Mouse (Mus musculus) MEL (cell line): ENCODE results near the gene Suox. TPM values are rescaled to one million over a fixed set of nuclear protein-coding genes. Genes with fewer than 3 reads are reported as not detected.
A peak's percentile ranks its signal among the peaks of the same experiment; 100 is the strongest.

Source experiments
- DNase-seq: peaks from one replicate; pipeline ENCODE4 v3.0.0; 2011; ENCODE audit warnings: low read depth, low spot score
- H3K27ac ChIP-seq: 2 replicates; pipeline ENCODE4 v1.5.1; 2012; ENCODE audit warnings: low read depth, mild to moderate bottlenecking, control low read depth, low read length, moderate library complexity; ENCODE audit not compliant: control insufficient read depth
- H3K27me3 ChIP-seq, 2 experiments: fragments of 150-350 bp in 1 of 2; sonication (generic) in 1 of 2; 2 replicates each; pipeline ENCODE4 v1.6.1; 2012; ENCODE audit warnings: low read length in 2 of 2, mild to moderate bottlenecking in 2 of 2, improper control_type of control experiment in 1 of 2, moderate library complexity in 1 of 2; ENCODE audit not compliant: insufficient read depth in 2 of 2, control insufficient read depth in 1 of 2
- H3K36me3 ChIP-seq, 2 experiments: 2 replicates each; pipeline ENCODE4 v1.6.1; 2012 to 2014; ENCODE audit warnings: low read length in 2 of 2, improper control_type of control experiment in 1 of 2, inconsistent platforms in 1 of 2, mild to moderate bottlenecking in 1 of 2; ENCODE audit not compliant: insufficient read depth in 2 of 2, control insufficient read depth in 1 of 2
- H3K4me1 ChIP-seq, 2 experiments: fragments of 150-350 bp in 1 of 2; sonication (generic) in 1 of 2; 2 replicates each; pipeline ENCODE4 v1.6.1; 2012; ENCODE audit warnings: low read length in 2 of 2, improper control_type of control experiment in 1 of 2, mild to moderate bottlenecking in 1 of 2; ENCODE audit not compliant: insufficient read depth in 2 of 2, control insufficient read depth in 1 of 2
- H3K4me3 ChIP-seq, 2 experiments: fragments of 150-350 bp in 1 of 2; sonication (generic) in 1 of 2; 2 replicates each; pipeline ENCODE4 v1.5.1; 2012; ENCODE audit warnings: low read depth in 2 of 2, low read length in 2 of 2, mild to moderate bottlenecking in 2 of 2, moderate library complexity in 2 of 2, control low read depth in 1 of 2, improper control_type of control experiment in 1 of 2; ENCODE audit not compliant: control insufficient read depth in 1 of 2, insufficient read depth in 1 of 2
- H3K79me2 ChIP-seq: 2 replicates; pipeline ENCODE4 v1.6.1; 2012; ENCODE audit warnings: mild to moderate bottlenecking, low read length, moderate library complexity; ENCODE audit not compliant: control insufficient read depth, poor library complexity, insufficient read depth
- H3K9ac ChIP-seq: 2 replicates; pipeline ENCODE4 v1.6.1; 2012; ENCODE audit warnings: low read depth, mild to moderate bottlenecking, control low read depth, low read length, moderate library complexity; ENCODE audit not compliant: control insufficient read depth, poor library complexity, severe bottlenecking
- H3K9me3 ChIP-seq: fragments of 150-350 bp; sonication (generic); replicated peaks from 2 replicates; pipeline ENCODE4 v1.6.1; 2012; ENCODE audit warnings: mild to moderate bottlenecking, low read length, improper control_type of control experiment, moderate library complexity; ENCODE audit not compliant: insufficient read depth
- BHLHE40 ChIP-seq: IDR thresholded peaks from 2 replicates; pipeline ENCODE4 v1.6.1; 2012; ENCODE audit warnings: low read depth, mild to moderate bottlenecking, inconsistent platforms, low read length, improper control_type of control experiment, borderline replicate concordance
- CHD1 ChIP-seq: IDR thresholded peaks from 2 replicates; pipeline ENCODE4 v1.6.1; 2012; ENCODE audit warnings: low read depth, mild to moderate bottlenecking, inconsistent platforms, low read length, improper control_type of control experiment
- CTCF ChIP-seq, 3 experiments: IDR thresholded peaks in 2 of 3; conservative IDR thresholded peaks in 1 of 3; 2 replicates each; pipeline ENCODE4 v1.5.1; 2011 to 2012; ENCODE audit warnings: low read length in 3 of 3, low read depth in 2 of 3, mild to moderate bottlenecking in 2 of 3, improper control_type of control experiment in 1 of 3, inconsistent platforms in 1 of 3, mixed read lengths in 1 of 3, moderate library complexity in 1 of 3; ENCODE audit not compliant: control insufficient read depth in 1 of 3, insufficient read depth in 1 of 3, poor library complexity in 1 of 3, severe bottlenecking in 1 of 3
- ELF1 ChIP-seq: IDR thresholded peaks from 2 replicates; pipeline ENCODE4 v1.6.1; 2014; ENCODE audit warnings: low read depth, mild to moderate bottlenecking, inconsistent platforms, low read length, improper control_type of control experiment, moderate library complexity
- EP300 ChIP-seq, 2 experiments: IDR thresholded peaks; 2 replicates each; pipeline ENCODE4 v1.6.1; 2011; ENCODE audit warnings: improper control_type of control experiment in 2 of 2, low read length in 2 of 2, low read depth in 1 of 2, mild to moderate bottlenecking in 1 of 2
- ETS1 ChIP-seq: IDR thresholded peaks from 2 replicates; pipeline ENCODE4 v1.6.1; 2012; ENCODE audit warnings: low read depth, mild to moderate bottlenecking, inconsistent platforms, low read length, improper control_type of control experiment, moderate library complexity
- HCFC1 ChIP-seq: IDR thresholded peaks from 2 replicates; pipeline ENCODE4 v1.6.1; 2012; ENCODE audit warnings: low read depth, mild to moderate bottlenecking, inconsistent platforms, low read length, improper control_type of control experiment, moderate library complexity
- KAT2A ChIP-seq: conservative IDR thresholded peaks from 2 replicates; pipeline ENCODE4 v1.6.1; 2012; ENCODE audit warnings: low read depth, low read length, improper control_type of control experiment, inconsistent platforms
- MAFK ChIP-seq: IDR thresholded peaks from 2 replicates; pipeline ENCODE4 v1.6.1; 2011; ENCODE audit warnings: low read depth, mild to moderate bottlenecking, low read length, improper control_type of control experiment, borderline replicate concordance
- MAZ ChIP-seq: IDR thresholded peaks from 2 replicates; pipeline ENCODE4 v1.6.1; 2012; ENCODE audit warnings: low read depth, mild to moderate bottlenecking, inconsistent platforms, low read length, improper control_type of control experiment
- MEF2A ChIP-seq: IDR thresholded peaks from 2 replicates; pipeline ENCODE4 v1.6.1; 2014; ENCODE audit warnings: low read depth, mild to moderate bottlenecking, inconsistent platforms, low read length, improper control_type of control experiment; ENCODE audit not compliant: poor library complexity, insufficient replicate concordance, severe bottlenecking; ENCODE audit errors: extremely low read depth
- MXI1 ChIP-seq: IDR thresholded peaks from 2 replicates; pipeline ENCODE4 v1.6.1; 2011; ENCODE audit warnings: mild to moderate bottlenecking, low read depth, low read length, improper control_type of control experiment
- MYB ChIP-seq: IDR thresholded peaks from 2 replicates; pipeline ENCODE4 v1.6.1; 2011; ENCODE audit warnings: mild to moderate bottlenecking, low read depth, low read length, improper control_type of control experiment
- NELFE ChIP-seq: IDR thresholded peaks from 2 replicates; pipeline ENCODE4 v1.6.1; 2011; ENCODE audit warnings: low read depth, low read length, improper control_type of control experiment
- POLR2A ChIP-seq, 2 experiments: IDR thresholded peaks; 2 replicates each; pipeline ENCODE4 v1.6.1; 2011 to 2012; ENCODE audit warnings: low read length in 2 of 2, mild to moderate bottlenecking in 2 of 2, control low read depth in 1 of 2, improper control_type of control experiment in 1 of 2, low read depth in 1 of 2, moderate library complexity in 1 of 2; ENCODE audit not compliant: control insufficient read depth in 1 of 2, insufficient read depth in 1 of 2, poor library complexity in 1 of 2
- POLR2AphosphoS2 ChIP-seq: IDR thresholded peaks from 2 replicates; pipeline ENCODE4 v1.6.1; 2011; ENCODE audit warnings: low read length, improper control_type of control experiment
- POLR2AphosphoS5 ChIP-seq: IDR thresholded peaks from 2 replicates; pipeline ENCODE4 v1.6.1; 2012; ENCODE audit warnings: low read depth, borderline replicate concordance, mild to moderate bottlenecking, inconsistent platforms, low read length, moderate library complexity, mixed read lengths
- RAD21 ChIP-seq: IDR thresholded peaks from 2 replicates; pipeline ENCODE4 v1.6.1; 2011; ENCODE audit warnings: mild to moderate bottlenecking, low read depth, low read length, improper control_type of control experiment
- RCOR1 ChIP-seq: IDR thresholded peaks from 2 replicates; pipeline ENCODE4 v1.6.1; 2012; ENCODE audit warnings: low read depth, mild to moderate bottlenecking, inconsistent platforms, low read length, improper control_type of control experiment
- SIN3A ChIP-seq: IDR thresholded peaks from 2 replicates; pipeline ENCODE4 v1.6.1; 2012; ENCODE audit warnings: low read length, improper control_type of control experiment, inconsistent platforms
- TBP ChIP-seq: IDR thresholded peaks from 2 replicates; pipeline ENCODE4 v1.8.0; 2011; ENCODE audit warnings: low read depth, low read length, improper control_type of control experiment
- TCF12 ChIP-seq: IDR thresholded peaks from 2 replicates; pipeline ENCODE4 v1.6.1; 2014; ENCODE audit warnings: low read depth, mild to moderate bottlenecking, inconsistent platforms, low read length, improper control_type of control experiment, moderate library complexity
- USF1 ChIP-seq: IDR thresholded peaks from 2 replicates; pipeline ENCODE4 v1.6.1; 2014; ENCODE audit warnings: low read depth, mild to moderate bottlenecking, inconsistent platforms, low read length, improper control_type of control experiment, moderate library complexity
- USF2 ChIP-seq, 2 experiments: IDR thresholded peaks; 2 replicates each; pipeline ENCODE4 v1.6.1; 2011 to 2012; ENCODE audit warnings: improper control_type of control experiment in 2 of 2, low read length in 2 of 2, borderline replicate concordance in 1 of 2, inconsistent platforms in 1 of 2, low read depth in 1 of 2, mild to moderate bottlenecking in 1 of 2; ENCODE audit not compliant: insufficient read depth in 1 of 2
- ZKSCAN1 ChIP-seq: IDR thresholded peaks from 2 replicates; pipeline ENCODE4 v1.6.1; 2012; ENCODE audit warnings: low read depth, mild to moderate bottlenecking, inconsistent platforms, low read length, improper control_type of control experiment, moderate library complexity
- ZMIZ1 ChIP-seq: IDR thresholded peaks from 2 replicates; pipeline ENCODE4 v1.6.1; 2012; ENCODE audit warnings: low read depth, mild to moderate bottlenecking, inconsistent platforms, low read length, improper control_type of control experiment, moderate library complexity
- ZNF384 ChIP-seq: IDR thresholded peaks from 2 replicates; pipeline ENCODE4 v1.6.1; 2012; ENCODE audit warnings: low read depth, mild to moderate bottlenecking, inconsistent platforms, low read length, improper control_type of control experiment
- polyA plus RNA-seq, 2 experiments: library from polyadenylated mRNA; stranded (reverse) in 1 of 2; unstranded in 1 of 2; fragments of >175 nt in 1 of 2; fragments of >200 nt in 1 of 2; gene quantifications; 2 replicates each; pipeline versions ENCODE4 v1.2.1 to v1.2.4; 2012; ENCODE audit warnings: low replicate concordance in 2 of 2, low read depth in 1 of 2; ENCODE audit not compliant: insufficient read length in 2 of 2, insufficient read depth in 1 of 2, missing spikeins in 1 of 2
- total RNA-seq: library from RNA; depleted of rRNA; stranded (reverse); fragments of 300-350 nt; gene quantifications from 2 replicates; pipeline ENCODE4 v1.2.3, GENCODE M21; 2012

Gene Suox
- total and polyA plus RNA-seq, 3 experiments, result 4.7 to 7.2 TPM; not detected in 1

DNA sequence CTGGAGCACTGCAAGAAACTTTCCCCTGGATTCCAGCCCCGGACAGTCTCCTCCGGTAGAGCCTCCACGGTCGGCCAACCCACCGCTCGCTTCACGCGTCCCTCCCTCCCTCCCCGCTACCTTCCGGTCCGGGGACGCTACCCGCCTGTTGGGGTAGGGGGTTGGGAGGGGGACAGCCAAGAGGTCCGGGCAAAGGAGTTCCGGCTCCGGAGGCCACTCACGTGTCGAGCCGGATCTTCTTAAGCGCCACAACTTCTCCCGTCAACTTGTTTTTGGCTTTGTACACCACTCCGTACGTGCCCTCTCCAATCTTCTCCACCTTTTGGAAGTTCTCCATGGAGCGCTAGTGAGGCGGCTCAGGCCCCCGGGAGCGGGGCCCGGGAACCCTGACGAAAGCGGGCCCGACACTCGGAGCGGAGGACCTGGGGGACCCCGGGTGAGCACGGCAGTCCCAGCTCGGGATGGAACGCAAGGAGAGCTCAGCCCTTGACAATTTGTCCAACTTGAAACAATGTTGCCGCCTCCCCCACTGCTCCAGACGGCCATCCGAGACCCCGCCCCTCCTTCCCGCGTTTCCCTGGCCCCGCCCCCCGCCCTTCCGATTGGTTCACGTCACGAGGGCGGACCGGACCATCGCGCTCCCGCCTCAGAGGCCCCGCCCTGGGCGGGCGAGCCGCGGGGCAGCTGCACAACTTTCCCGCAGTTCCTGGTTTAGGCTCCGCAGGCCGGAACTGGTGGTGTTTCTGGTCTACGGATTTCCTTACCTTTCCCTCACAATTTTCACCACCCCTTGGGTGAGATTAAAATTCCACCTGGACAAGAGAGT, 30.8 kb upstream of the Suox start, which contains the start of gene Cdk2:
TSS of gene Cdk2 (minus strand) at position 541 of the 826 bp plus-strand sequence.
- peaks cover 13 to 22% of the 10 kb centered on the region in 2 experiments for H3K4me1 ChIP-seq

DNA sequence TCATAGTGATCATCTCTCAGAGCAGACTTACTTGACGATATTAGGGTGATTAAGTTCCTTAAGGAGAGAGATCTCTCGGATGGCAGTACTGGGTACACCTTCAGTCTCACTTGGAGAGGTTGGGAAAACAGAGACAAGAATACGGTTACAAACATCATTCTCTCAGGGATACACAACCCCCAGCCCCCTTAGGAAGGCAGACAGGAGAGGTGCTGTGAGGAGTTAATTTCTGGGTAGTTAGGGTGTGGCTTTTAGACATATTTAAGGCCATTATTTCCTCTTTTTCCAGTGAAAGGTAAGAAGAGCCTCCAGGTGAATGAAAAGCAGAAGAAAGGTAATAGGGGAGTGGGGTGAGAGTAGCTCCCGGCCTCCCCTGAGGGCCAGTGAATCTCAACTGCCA, 30.0 kb upstream of the Suox start, which contains the start of gene Pmel:
TSS of gene Pmel (plus strand) at position 301 of the 400 bp plus-strand sequence.
- Histone ChIP-seq H3K36me3 (peaks cover 1 to 26% of the 10 kb centered on the region in 2 experiments), H3K4me1 (peaks cover 13 to 22% of the 10 kb centered on the region in 2 experiments), H3K27ac (peak within 1 kb of the TSS; percentile 95), H3K4me3 (peak within 1 kb of the TSS; percentile 76 to 92), H3K27me3 (no peaks in the 10 kb centered on the region), H3K9me3 (no peaks in the 10 kb centered on the region), H3K9ac (peak within 1 kb of the TSS; percentile 100), H3K79me2 (peaks cover 14% of the 10 kb centered on the region)
- no peak for DNase-seq
- TF ChIP-seq ZKSCAN1 (no peak), MAFK (no peak), CHD1 (0 out of 2 replicates have a peak, but pooled peaks have one; percentile 69), RCOR1 (no peak), BHLHE40 (no peak), MAZ (no peak), POLR2A (IDR thresholded peaks at IDR 0.05; ENCODE audit: control insufficient read depth in 1 of 2, insufficient read depth in 1 of 2, low read depth in 1 of 2, low read length in 2 of 2, poor library complexity in 1 of 2) (no peak), ETS1 (no peak), MEF2A (no peak)

More for the DNA sequence above, 30.8 kb upstream of the Suox start, which contains the start of gene Cdk2:
- peak within 1 kb of the TSS; percentile 95 for H3K27ac ChIP-seq
- peaks cover 1 to 26% of the 10 kb centered on the region in 2 experiments; a peak in 3 of 4 replicates for H3K36me3 ChIP-seq
- peaks cover 14% of the 10 kb centered on the region for H3K79me2 ChIP-seq
- peak within 1 kb of the TSS; percentile 76 to 92 for H3K4me3 ChIP-seq
- DNase-seq, result peak; percentile 94
- H3K9ac ChIP-seq, result peak within 1 kb of the TSS; percentile 100
- TF ChIP-seq MYB, result no peak
- peak; percentile 68 for TF ChIP-seq SIN3A
- TF ChIP-seq ZNF384, result no peak
- TF ChIP-seq MXI1, result peak; percentile 69; the same call in 1 of the 2 replicates
- peak; percentile 76; the same call in 1 of the 2 replicates for TF ChIP-seq BHLHE40
- TF ChIP-seq KAT2A, result no peak
- no peak for TF ChIP-seq USF2 (IDR thresholded peaks at IDR 0.05; ENCODE audit: borderline replicate concordance in 1 of 2, insufficient read depth in 1 of 2, low read depth in 1 of 2, low read length in 2 of 2)
- TF ChIP-seq POLR2A (IDR thresholded peaks at IDR 0.05; ENCODE audit: control insufficient read depth in 1 of 2, insufficient read depth in 1 of 2, low read depth in 1 of 2, low read length in 2 of 2, poor library complexity in 1 of 2), result peak; percentile 51 to 97
- TF ChIP-seq MEF2A, result no peak
- no peak for TF ChIP-seq CHD1
- TF ChIP-seq MAFK, result no peak
- TF ChIP-seq NELFE, result peak; percentile 93
- TF ChIP-seq MAZ, result peak; percentile 65
- TF ChIP-seq CTCF (IDR thresholded peaks at IDR 0.05 in 2 of 3, conservative IDR thresholded peaks at IDR 0.05 in 1 of 3; ENCODE audit: control insufficient read depth in 1 of 3, insufficient read depth in 1 of 3, low read depth in 2 of 3, low read length in 3 of 3, poor library complexity in 1 of 3, severe bottlenecking in 1 of 3), result no peak
- TF ChIP-seq TCF12, result peak; percentile 67
- peak; percentile 87 for TF ChIP-seq ZMIZ1
- TF ChIP-seq ELF1, result peak; percentile 92
- TF ChIP-seq POLR2AphosphoS2, result peak; percentile 66; the same call in 1 of the 2 replicates
- peak; percentile 71; the same call in 1 of the 2 replicates for TF ChIP-seq TBP
- TF ChIP-seq USF1, result peak; percentile 72
- no peak for TF ChIP-seq ZKSCAN1
- TF ChIP-seq RAD21, result no peak
- TF ChIP-seq EP300 (IDR thresholded peaks at IDR 0.05; ENCODE audit: low read depth in 1 of 2, low read length in 2 of 2), result no peak
- peak; percentile 4; the same call in 1 of the 2 replicates for TF ChIP-seq HCFC1
- no peak for TF ChIP-seq POLR2AphosphoS5
- no peaks in the 10 kb centered on the region for H3K27me3 ChIP-seq
- no peaks in the 10 kb centered on the region for H3K9me3 ChIP-seq
